Mouse (Mus musculus): ENCODE results near the gene Ptpa.
A peak's percentile ranks its signal among the peaks of the same experiment; 100 is the strongest.
"Not testable (repeated sequence)": the region's sequence is repeated elsewhere in the genome, so short reads cannot be mapped to it uniquely, and the experiment has no call there.

Gene Ptpa

GRCm38 (mm10) chr2:30402843-30403242 lies 13.0 kb upstream of the Ptpa start:
- DNase-seq, result no peak

- no peak for DNase-seq
Observed at GRCm38 (mm10) chr2:30403870-30404269, 12.0 kb upstream of the Ptpa start.

- DNase-seq, result peak; percentile 36
Observed at GRCm38 (mm10) chr2:30407221-30407620, 8.6 kb upstream of the Ptpa start.

GRCm38 (mm10) chr2:30407778-30408177 lies 8.1 kb upstream of the Ptpa start:
- DNase-seq, result no peak

- no peak for DNase-seq
Observed at GRCm38 (mm10) chr2:30408452-30409100, 7.3 kb upstream of the Ptpa start.

GRCm38 (mm10) chr2:30409454-30410176 lies 6.2 kb upstream of the Ptpa start:
- no peak for DNase-seq

GRCm38 (mm10) chr2:30413038-30413973 lies 2.5 kb upstream of the Ptpa start:
- no peak for DNase-seq

- DNase-seq, result no peak
Observed at GRCm38 (mm10) chr2:30414101-30414500, 1.7 kb upstream of the Ptpa start.

- DNase-seq, result no peak
Observed at GRCm38 (mm10) chr2:30414681-30415080, 1.2 kb upstream of the Ptpa start.

GRCm38 (mm10) chr2:30415157-30415935 lies 493 bp upstream of the Ptpa start, which contains the start of gene Crat:
Gene Crat, minus strand, starts transcription at chr2:30415813.
- peak; percentile 97 for DNase-seq

GRCm38 (mm10) chr2:30416649-30416965 lies 768 bp downstream of the Ptpa start:
- no peak for DNase-seq

GRCm38 (mm10) chr2:30417154-30417553 lies 1.3 kb downstream of the Ptpa start:
- DNase-seq, result not testable (repeated sequence)

GRCm38 (mm10) chr2:30417595-30418165 lies 1.8 kb downstream of the Ptpa start:
- DNase-seq, result no peak

- DNase-seq, result no peak
Observed at GRCm38 (mm10) chr2:30418259-30418658, 2.4 kb downstream of the Ptpa start.

- DNase-seq, result no peak
Observed at GRCm38 (mm10) chr2:30419112-30419511, 3.3 kb downstream of the Ptpa start.

- DNase-seq, result no peak
Observed at GRCm38 (mm10) chr2:30421432-30421831, 5.6 kb downstream of the Ptpa start.

GRCm38 (mm10) chr2:30429156-30429555 lies 13.3 kb downstream of the Ptpa start:
- DNase-seq, result peak; percentile 73

- peak; percentile 86 for DNase-seq
Observed at GRCm38 (mm10) chr2:30435326-30436155, 19.7 kb downstream of the Ptpa start.

- peak; percentile 70 for DNase-seq
Observed at GRCm38 (mm10) chr2:30436156-30436545, 20.3 kb downstream of the Ptpa start.

GRCm38 (mm10) chr2:30436809-30437208 lies 21.0 kb downstream of the Ptpa start:
- no peak for DNase-seq

GRCm38 (mm10) chr2:30437791-30438190 lies 22.0 kb downstream of the Ptpa start:
- no peak for DNase-seq

All from lung, postnatal 36 days (tissue).